Mouse (Mus musculus): ENCODE data around the gene Zfp800. TPM values are rescaled to one million over a fixed set of nuclear protein-coding genes. Genes with fewer than 3 reads are reported as not detected.

Gene Zfp800
- total RNA-seq, 2 experiments from 2014 or later, result 5.6 to 6.0 TPM

GRCm38 (mm10) chr6:28399791-28400190, 2.0 kb upstream of the Zfp800 start:
- intact Hi-C loops (cut with DNase I; ENCODE audit: low total_unique reads), result no loop called here
- no peak for DNase-seq

DNA sequence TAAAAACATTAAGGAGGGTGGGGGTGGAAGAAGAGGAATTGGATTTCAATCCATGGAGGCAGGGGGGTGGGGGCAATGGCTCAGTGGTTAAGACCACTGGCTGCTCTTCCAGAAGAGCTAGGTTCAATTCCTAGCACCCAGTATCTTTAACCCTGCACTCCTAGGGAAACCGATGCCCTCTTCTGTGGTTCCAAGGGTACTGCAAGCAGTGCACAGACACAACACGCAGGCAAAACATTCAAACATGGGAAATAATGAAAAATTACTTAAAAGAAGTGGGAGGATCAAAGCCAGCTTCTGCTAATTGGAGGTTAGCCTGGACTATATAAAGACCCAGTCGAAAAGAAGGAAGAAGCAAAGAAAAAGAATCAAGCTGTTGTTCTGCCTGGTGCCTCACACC, 921 bp upstream of the Zfp800 start:
- intact Hi-C loops (cut with DNase I; ENCODE audit: low total_unique reads), result no loop called here
- DNase-seq, result no peak

DNA sequence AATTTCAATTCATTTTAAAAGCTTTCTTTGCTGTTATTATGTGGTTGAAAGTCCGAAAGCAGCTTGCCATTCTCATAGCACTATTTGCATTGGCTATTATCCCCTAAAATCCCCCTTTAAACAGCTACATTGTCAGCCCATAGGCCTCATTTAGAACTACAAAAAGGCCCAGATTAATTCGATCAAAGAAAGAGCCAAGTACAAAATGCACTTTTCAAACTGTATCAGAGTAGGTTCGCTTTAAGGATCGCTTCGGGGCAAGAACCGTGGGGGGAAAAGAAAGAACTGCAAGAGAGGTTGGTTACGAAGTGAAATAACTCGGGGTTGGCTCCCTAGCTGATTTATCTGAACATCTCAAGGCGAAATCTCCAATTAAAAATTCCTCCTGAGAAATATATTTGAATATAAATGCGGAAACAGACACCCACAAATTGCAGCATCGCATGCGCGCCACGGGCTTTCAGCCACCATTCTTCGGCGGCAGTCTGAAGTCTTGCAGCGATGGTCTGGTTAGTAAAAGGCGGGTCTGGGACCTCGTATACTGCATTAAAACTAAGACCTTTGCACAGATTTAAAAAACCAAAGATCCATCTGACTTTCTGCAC, 850 bp downstream of the Zfp800 start:
- intact Hi-C loops (cut with DNase I; ENCODE audit: low total_unique reads), result no loop called here
- no peak for DNase-seq

DNA sequence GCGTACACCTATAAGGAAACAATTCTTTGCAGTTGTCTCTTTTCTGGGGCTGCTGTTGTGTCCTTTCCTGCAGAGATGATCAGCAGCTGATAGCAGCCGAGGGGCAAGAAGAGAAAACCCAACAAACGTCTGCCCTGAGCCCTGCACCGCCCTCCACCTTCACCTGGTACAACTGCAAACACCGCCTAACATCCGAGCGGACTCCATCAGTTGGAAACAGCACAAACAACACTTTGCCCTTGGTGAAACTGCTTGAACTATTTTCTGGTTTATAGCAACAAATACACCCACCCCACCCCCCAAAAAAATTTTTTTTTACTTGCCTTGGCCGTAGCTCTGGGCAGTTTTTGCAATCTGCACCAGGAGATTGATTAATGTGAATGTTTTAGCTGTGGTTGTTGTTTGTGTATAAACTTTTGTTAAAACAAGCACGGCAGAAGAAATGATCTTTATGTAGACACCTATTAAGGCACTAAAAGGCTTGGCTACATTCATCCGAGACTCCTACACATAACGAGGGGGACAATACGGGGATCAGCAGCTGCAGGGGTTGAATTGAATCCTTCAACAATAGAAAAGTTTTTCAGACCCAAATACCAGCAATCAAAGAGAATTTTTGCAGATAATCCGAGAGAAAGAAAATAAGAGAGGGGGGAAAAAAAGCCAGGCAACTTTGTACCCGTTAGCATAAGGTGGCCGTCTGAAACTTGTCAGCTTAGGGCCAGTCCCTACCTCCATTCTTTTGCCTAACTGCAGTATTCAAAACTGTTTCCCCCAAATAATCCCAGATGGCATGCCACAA, 1.6 kb downstream of the Zfp800 start:
- intact Hi-C loops (cut with DNase I; ENCODE audit: low total_unique reads), result no loop called here
- DNase-seq, result no peak

DNA sequence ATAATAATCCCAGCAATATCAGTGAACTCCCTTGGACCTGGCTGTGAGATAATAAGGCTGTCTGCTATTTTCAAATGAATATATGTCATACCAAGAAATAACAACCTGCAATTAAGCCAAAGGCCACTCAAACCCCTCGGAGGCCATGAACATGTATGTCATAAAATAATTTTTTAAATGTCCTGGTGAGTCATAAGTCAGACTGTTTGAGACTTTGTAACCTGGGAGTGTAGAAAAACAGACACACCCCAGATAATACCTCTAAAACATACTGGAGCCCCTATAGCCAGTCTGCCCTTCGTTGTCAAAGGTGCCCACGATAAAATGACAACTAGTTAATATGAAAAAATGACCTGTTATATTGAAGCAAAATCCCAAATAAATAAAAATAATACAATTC, 8.8 kb downstream of the Zfp800 start:
- intact Hi-C loops (cut with DNase I; ENCODE audit: low total_unique reads), result no loop called here

DNA sequence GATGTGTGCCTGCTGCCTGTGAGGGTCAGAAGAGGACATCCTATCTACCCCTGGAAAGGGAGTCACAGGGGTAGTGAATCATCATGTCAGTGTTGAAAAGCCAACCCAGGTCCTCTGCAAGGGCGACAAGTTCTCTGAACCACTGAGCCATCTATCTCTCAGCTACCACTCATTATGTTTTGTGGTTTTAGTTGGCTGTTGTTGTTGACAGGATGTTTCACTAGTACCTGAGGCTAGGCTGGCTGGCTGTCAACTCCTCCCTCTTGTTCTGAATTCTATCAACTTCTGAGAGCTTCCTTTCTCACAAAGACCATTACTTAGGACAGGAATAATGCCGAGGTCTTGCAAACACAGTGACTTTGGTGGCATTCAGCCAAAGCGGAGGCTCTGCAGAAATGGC, 12.6 kb downstream of the Zfp800 start:
- DNase-seq, result no peak
- intact Hi-C loops (cut with DNase I; ENCODE audit: low total_unique reads), result no loop called here

More for the DNA sequence above, 8.8 kb downstream of the Zfp800 start:
- no peak for DNase-seq

DNA sequence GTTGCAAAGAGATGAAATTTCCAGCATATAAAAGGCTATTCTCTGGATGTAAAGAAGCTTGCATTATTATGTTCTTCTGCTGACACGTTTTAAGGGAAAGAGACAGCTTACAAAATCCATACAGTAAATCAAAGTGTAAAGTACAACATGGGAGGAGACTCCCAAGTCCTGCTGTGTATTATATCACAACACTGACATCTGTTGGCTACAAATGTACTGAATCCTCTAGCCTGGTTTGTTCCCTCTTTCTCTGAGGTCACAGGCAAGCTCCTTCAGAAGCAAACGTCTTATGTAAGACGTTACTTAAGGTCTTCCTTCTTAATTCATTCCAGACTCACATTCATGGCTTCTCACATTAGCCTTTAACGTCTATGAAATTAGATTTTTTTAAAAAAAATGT, 15.8 kb downstream of the Zfp800 start:
- no peak for DNase-seq
- intact Hi-C loops (cut with DNase I; ENCODE audit: low total_unique reads), result no loop called here

DNA sequence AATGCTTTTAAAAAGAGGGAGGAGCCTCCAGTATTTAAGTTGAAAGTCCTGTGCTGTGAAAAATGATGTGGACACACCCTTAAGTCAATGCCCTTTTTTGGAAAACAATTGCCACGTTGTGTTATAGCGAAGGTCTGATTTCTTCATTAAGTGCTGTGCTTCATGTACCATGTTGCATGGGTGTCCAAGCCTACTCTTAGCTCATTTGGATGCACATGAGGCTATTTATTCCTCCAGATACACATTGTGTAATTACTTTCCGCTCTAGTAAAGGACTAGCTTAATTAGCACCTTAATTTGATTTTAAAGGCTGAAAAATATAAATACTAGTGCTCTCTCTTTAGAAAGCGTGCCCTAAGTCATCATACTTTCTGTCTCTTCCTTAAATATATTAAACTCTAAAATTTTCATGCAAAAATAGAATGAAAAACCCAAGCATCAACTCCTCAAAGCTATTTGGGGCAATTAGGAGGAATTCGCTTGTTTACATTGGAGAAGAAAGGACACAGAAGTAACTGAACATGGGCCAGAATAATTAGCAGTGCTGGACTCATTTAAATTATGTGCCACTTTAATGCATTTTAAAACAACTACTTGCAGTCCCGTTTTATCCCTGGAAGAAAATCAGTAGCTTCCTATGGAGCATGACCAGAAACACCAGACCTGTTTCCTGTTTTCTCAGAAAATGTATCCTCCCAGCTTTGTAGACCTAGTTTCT, 27.7 kb downstream of the Zfp800 start:
- no peak for DNase-seq
- intact Hi-C loops (cut with DNase I; ENCODE audit: low total_unique reads), result no loop called here

DNA sequence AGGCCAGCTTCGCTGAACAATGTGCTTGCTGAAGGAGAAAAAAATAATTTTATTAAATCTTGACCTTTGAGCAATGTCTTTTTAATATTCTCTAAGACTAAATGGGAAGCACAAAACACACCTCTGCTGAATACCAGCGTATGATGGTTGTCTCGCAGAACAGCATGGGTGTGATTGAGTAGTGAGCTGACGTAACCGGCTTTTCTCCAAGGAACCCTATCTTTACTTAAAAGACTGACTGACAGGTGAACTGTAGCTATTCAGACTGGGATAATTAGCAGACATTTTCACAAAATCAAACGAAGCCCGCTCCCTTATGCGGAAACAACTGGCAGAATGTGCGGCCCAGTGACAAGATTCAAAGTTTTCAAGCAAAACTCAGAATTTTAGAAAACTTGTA, 30.2 kb downstream of the Zfp800 start:
- no peak for DNase-seq
- intact Hi-C loops (cut with DNase I; ENCODE audit: low total_unique reads), result no loop called here

GRCm38 (mm10) chr6:28351066-28351465, 46.7 kb downstream of the Zfp800 start:
- intact Hi-C loops (cut with DNase I; ENCODE audit: low total_unique reads), result no loop called here
- no peak for DNase-seq

GRCm38 (mm10) chr6:28345677-28346076, 52.1 kb downstream of the Zfp800 start:
- no peak for DNase-seq
- intact Hi-C loops (cut with DNase I; ENCODE audit: low total_unique reads), result no loop called here

- intact Hi-C loops (cut with DNase I; ENCODE audit: low total_unique reads), result no loop called here
- DNase-seq, result no peak
Measured at GRCm38 (mm10) chr6:28345181-28345580, 52.6 kb downstream of the Zfp800 start.

DNA sequence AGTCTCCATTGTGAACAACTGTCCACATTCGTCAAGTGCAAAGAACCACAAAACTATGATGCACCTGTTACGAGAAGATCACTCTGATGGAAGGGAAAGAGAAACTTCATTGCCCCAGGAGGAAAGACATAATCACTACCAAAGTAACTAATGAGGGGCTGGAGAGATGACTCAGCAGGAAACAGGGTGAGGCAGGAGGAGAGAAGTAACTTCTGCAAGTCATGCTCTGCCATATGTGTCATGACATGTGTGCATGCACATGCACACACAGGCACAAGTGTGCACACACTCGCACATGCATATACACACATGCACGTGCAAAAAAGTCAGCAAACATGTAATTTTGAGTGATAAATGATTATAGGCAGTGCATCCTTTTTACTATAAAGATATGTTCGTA, 54.9 kb downstream of the Zfp800 start:
- DNase-seq, result no peak
- intact Hi-C loops (cut with DNase I; ENCODE audit: low total_unique reads), result no loop called here

GRCm38 (mm10) chr6:28341174-28341573, 56.6 kb downstream of the Zfp800 start:
- intact Hi-C loops (cut with DNase I; ENCODE audit: low total_unique reads), result no loop called here
- no peak for DNase-seq

GRCm38 (mm10) chr6:28339410-28339809, 58.4 kb downstream of the Zfp800 start:
- no peak for DNase-seq
- intact Hi-C loops (cut with DNase I; ENCODE audit: low total_unique reads), result no loop called here

DNA sequence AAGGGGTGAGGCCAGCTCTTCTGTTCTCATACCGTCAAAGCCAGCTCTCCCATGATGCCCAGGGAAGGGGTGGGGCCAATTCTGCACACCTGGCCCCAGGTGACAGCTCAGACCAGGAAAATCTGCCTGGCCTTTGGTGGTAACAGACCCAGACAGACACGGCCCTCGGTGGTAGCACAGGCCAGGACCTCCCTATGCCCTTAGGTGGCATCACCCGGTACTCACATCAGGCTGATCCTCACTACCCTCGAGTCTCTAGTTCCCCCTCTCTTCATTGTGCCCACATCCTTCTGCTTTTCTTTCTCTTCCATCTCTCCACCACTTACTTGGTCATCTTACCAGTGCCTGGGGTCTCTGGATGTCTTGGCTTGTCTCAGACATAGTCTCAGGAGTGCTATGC, 64.1 kb downstream of the Zfp800 start:
- intact Hi-C loops (cut with DNase I; ENCODE audit: low total_unique reads), result no loop called here
- no peak for DNase-seq

DNA sequence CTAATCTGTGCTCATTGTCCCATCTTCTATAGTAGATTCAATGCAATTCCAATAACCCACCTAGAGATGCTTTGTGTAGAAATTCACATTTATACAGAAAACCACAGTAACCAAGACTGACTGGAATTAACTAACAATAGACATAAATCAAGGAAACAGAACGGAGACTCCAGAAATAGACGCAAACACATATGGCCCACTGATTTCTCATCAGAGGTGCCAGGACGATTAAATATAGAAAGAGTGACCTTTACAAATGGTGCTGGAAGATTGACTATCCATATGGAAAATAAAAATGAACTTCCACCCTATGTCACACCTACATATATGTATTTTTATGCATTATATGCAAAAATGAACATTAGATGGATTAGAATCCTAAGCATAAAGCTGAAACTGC, 65.3 kb downstream of the Zfp800 start:
- no peak for DNase-seq
- intact Hi-C loops (cut with DNase I; ENCODE audit: low total_unique reads), result no loop called here

DNA sequence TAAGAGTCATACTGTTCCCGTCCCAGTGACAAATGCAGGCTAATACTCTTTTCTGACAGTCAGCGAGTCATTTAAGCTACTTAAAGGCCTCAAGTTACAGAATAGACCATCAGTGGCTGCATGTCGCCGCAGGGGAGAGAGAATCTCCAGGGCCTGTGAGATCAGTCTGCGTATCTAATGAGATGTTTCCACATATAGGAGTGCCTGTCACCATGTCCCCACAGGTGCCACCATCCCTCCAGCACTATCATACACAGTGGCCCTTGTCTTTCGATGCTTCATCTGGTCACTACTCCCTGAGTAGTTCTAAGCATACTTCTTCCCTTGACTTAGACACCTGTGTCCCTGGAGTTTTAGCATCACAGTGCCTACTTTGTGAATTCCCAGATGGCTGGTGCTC, 68.0 kb downstream of the Zfp800 start:
- no peak for DNase-seq
- intact Hi-C loops (cut with DNase I; ENCODE audit: low total_unique reads), result no loop called here

DNA sequence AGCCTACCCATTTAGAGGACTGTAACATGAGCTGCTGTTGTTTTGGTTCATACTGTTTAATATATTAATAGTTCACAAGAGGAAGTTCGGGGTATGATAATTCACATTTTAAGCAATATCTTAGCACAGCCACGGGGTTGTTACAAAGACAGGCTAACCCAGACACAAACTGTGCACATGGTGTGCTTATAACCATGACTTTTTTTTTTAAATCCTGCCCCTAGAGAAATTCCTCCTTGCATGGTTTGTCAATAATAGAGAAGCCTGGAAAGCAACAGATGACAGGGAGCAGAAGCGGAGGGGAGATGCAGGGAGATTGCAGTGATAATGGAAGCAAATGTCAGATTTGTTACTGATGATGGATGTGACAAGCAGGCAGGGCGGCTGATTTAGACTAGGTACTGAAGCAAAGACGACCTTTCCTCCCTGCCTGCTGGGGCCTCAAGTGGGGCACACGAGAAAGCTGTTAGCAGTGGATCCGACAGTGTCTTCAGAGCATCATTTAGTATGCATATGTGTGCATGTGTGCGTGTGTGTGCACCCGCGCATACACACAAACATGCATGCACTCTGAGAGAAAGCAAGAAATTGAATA, 68.7 kb downstream of the Zfp800 start:
- intact Hi-C loops (cut with DNase I; ENCODE audit: low total_unique reads), result no loop called here
- no peak for DNase-seq

DNA sequence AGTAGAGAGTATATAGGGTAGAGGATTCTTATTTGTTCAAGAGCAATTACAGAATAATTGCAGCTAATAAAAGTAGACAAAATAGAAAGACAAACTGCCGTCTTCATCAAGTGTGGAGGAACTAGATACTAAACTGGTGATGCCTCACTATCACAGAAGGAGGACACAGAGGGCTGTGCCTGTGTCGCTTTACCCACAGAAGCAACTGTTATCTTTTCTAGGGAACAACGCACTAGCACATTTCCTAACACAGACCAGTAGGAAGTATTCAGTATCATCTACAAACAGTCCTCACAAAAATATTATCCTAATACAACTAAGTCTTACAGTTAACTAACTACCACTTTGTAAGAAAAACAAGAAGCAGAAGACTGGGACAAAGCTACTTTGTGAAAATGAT, 71.1 kb downstream of the Zfp800 start:
- intact Hi-C loops (cut with DNase I; ENCODE audit: low total_unique reads), result no loop called here
- DNase-seq, result no peak

All from gastrocnemius, postnatal 14 days (tissue).